Mouse (Mus musculus) retina, postnatal 7 days (tissue): Measurements from ENCODE around the gene Bbs7.

ENCODE experiments used
- DNase-seq: peaks from one replicate; pipeline ENCODE4 v3.0.0-alpha.2; 2012; ENCODE audit warnings: low read depth, low spot score

Bbs7 gene

DNA sequence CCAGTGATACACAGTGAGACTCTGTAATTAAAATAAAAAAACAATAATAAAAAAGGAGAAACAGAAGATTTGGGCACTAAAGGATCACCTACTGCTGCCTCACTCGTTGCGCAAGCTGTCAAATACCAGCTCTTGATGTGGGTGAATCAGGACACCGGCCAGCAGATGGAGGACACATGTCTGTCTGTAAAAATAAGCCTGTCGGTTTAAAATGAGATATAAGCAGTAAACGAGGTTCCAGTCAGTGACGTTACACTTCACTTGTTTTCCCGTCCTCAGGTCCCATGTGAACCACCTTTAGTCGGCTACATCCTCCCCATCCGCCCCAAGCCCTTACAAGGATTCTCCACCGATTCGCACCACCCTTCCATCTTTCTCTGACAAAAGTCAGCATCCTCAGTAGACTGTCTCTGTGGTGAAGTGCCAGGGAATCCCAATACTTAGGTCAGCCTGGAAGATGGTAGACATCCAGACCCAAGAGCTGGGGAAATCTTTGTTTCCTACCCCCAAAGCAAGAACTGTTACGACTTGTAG is 61.4 kb downstream of the Bbs7 start:
- no peak for DNase-seq

DNA sequence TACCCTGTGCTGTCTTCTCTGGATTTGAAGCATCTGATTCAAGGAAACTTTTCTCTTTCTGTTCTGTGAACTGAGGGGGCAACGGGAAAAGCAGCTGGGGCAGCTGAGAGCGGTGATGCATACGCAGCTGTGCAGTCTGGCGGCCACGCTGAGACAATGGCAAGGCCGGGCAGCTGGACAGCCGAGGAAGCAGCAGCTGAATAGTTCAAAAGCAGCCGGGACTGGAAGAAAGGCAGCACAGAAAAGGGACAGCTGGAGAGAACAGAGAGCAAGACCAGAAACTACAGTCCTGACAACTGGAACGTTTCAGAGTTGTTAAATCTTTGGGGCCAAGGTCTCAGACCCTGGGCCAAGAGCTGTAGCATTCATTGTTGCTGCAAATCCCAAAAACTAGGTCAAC is 61.9 kb downstream of the Bbs7 start:
- no peak for DNase-seq

DNA sequence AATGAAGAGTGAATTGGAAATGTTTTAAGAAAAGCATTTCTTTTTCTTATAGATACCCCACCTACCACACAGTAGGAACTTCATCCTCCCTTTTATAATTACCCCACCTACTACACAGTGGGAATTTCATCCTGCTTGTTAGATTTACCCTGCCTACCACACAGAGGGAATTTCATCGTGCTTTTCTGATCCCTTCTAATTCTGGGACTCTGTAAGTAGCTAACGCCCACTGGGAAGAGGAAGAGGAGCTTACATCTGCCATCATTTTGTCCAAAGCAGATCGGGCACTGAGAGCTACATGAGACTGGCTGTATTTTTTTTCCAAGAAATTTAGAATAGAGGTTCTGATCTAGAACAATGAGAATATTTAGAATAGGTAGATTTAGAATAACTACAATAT is 68.3 kb downstream of the Bbs7 start:
- DNase-seq = no peak

DNA sequence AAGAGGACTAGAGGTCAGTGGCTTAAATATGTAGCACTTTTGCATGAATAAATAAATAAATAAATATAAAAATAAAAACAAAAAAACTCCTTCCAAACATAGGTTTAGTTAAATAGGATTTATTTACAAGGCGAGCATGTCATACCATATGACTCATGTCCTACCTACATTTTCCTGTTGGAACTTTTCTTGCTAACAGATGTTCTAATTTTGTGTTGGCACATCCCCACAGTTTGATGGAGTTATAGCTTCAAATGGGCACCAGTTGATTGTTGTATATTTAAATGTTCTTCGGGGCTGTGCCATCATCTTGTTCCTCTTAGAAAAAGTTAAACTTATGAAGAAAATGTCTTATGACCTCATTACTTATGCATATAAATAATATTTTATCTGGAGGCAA is 71.9 kb downstream of the Bbs7 start:
- DNase-seq = no peak

DNA sequence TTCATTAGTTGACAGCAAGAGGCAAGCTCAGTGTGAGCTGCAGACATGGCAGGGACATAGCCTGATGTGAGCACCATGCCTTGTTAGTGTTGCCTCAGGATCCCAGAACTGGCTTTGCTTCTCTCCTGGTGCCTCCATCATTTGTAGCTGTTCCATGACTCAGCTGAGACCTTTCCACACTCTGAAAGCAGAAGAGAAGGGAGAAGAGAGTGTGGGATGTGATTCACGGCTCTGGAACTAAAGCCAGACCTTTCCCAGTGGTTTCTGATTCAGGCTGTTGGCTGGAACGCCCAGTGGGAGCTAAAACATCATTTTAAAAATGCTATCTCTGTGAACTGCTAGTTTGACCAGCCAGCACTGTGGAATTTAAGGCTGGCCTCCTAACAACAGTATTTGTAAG is 72.5 kb downstream of the Bbs7 start:
- DNase-seq = no peak

DNA sequence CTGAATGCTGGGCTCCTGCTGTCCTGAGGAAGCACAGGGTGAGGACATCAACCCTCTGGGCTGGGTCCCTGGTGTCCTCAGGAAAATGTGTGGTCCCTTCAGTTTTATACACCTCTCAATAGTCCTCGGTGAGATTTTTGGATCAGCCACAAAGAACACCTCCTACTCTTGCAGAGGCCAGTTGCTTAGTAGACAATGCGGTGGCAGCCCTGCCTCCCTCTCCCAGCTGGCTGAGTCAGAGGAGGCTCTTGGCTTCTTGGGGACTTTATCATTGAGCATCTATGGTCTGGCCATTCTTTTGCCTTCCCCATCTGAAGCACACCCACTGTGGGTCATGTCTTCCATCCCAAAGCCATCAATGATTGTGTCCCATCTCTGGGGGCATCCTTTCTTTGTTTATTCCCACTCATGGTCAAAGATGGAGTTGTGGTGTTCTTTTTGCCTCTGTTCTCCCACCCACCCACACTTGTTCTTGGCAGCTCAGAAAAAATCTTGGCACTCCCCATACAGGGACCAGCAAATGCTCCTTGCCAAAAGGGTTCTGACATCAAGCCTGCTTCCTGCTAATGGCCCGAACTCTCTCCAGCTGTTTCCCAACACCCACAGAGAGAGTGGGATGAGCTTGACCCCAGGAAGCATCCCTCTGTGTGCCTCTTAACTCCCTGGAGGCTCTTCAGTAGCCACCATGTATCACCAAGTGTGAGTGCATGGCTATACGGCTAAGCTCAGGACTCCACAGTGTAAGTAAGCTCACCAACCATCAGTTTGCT is 75.4 kb downstream of the Bbs7 start:
- no peak for DNase-seq

DNA sequence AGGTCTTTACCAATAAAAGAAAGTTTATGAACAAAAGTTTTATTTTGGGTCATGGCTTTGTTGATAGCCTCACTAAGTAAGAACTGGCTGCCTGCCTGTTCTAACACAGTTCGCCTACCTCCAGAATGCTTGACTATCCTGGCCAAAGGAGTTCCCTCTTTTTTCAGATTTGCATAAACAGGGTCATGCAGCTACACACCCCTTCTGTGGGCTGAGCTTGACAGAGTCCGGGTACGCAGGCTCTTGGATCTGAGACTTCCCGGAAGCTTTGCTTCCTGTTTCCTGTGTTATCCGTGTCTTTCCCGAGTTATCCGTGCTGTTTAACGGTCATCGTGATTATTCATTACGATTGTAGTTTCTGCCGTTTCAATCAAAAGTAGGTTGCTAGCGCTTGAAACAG is 77.2 kb downstream of the Bbs7 start:
- DNase-seq = no peak

DNA sequence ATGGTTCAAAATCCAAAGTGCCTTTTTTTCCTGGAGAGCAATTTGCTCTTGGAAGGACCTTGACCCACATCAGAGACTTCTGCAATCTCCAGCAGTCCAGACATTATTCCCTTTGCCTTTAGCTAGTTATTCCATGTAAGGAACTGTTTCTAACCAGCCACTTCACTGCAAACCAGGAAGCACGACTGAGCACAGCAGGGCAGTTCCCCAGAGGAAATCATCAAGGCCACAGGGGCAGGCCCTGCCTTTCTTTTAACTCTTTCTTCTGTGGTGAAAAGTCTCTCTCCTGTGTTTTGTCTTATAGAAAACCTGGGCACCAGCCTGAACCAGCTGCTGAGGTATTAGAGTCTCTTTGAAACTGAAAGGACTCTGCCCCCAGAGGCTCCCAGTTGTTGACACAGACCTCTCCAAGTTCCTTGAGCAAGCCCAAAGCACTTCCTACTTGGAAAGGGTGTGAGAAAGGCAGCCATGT is 80.0 kb downstream of the Bbs7 start:
- DNase-seq = no peak

DNA sequence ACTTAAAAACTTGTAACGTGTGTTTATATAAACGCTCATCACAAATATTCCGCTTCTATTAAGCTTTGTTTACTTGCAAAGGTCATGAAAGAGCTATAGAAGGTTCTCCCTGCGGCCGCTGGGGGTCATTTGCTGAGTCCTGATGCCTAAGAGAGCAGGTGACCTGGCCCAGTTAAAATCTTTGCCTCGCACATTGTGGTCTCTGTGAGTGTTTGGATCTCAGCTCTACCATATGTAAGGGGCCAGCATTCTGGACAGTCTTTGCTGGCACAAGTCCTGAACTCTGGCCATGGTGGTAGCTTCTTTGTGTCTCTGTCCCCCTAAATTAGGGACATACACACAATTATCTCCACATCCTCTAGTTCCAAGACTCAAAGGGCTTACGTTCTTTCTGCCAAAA is 80.5 kb downstream of the Bbs7 start:
- DNase-seq = no peak

DNA sequence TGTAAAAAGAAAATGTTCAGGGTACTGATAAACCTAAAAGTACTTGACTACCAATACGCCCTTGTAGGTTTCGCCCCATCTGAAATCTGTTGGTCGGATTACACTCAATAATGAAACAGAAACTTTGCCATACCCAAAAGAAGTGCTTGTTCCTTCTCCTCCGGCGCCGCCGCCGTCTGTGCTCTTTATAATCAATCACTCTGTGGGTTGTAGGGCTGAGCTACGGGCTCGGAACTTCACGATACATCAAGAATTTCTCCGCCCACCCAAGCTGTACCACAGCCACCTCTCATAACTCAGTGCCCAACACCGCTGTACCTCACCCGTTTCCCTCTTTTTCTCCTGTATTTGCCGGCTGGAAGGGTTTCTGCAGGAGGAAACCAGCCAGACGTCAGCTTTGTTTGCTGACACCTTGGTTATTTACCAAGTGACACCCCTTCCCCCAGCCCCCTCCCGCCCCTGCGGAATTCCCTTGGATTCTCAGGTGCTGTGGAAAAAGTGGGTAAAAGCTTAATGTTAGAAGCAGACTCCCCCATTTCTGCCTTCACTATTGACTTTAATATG is 81.2 kb downstream of the Bbs7 start:
- no peak for DNase-seq

DNA sequence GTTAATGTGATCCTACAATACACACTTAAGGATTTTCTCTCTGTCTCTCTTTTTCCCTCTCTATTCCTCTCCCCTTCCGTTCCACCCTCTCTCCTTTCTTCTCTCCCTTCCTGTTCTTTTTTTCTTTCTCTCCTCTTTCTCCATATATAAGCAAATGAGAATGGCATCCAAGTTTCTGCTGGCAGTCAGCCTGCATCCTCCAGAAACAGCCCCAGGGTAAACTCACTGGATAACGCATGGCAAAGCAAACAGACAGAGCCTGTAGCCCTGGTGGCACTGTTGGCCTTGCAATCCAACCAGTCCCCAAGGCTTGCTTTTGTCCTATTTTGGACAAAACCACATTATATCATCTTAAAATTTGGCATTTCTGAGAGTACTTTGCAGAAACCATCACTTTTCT is 82.0 kb downstream of the Bbs7 start:
- no peak for DNase-seq

DNA sequence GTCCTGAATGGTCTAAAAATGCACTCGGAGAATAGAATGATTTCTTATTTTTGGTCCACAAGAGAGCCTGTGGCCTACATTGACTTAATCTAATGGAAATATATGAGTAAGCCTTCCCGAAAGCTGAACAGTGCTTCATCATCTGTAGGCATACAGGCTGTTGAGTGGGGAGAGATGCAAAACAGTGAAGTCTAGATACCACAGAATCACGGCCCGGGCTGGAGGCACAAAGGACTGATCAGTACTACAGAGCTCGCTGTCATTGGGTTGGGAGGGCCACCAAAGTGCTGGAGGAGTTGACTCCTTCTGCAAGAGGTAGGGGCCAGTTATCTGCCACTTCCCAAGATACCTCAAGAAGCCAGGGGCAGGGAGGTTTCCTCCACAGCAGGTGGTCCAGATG is 82.5 kb downstream of the Bbs7 start:
- DNase-seq = no peak

DNA sequence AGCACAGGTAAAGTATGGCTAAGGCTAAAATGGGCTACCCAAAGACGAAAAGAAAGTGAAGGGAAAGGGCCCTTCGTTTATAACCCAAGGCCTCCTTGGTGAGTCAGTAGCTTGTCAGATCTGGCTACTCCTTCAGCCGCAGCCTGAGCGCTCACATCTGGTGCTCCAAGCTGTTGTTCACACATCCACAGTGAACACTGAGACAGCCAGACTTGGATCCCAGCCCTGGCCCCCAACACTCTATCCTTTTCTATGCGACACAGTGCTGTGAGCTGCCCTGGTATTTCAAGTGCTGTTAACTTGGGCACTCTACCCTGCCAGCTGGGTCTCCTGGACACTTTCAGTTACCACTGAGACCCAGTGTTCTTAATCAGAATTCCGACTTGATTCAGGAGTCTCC is 82.9 kb downstream of the Bbs7 start:
- DNase-seq = no peak

DNA sequence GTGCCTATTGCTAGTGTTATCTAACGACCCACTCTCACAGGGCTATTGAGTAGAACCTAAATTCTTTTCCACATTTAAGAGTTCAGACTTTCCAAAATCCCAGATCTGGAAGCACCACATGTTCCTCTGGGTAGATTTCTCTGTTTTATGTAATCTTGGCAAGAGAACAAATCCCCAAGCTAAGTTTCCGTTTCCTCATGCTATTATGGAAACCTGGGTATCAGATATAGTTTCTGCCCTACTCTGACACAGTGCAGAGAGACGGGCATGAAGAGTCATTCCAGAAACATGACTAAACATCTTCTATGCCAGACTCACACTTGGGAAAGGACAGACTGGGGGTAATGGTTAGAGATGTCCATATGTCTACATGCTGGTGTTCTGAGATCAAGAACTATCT is 88.8 kb downstream of the Bbs7 start:
- DNase-seq = no peak
